In genomic region chr12:86641763-86642162, GRCm38 (mm10) we compare ENCODE assay signal across 9 mouse cellular contexts. TPM values are rescaled to one million over a fixed set of nuclear protein-coding genes. Genes with fewer than 3 reads are reported as not detected.
DNase-seq lines count a peak whose midpoint lies in the region; ATAC-seq and TF ChIP-seq lines count a peak whose summit lies in the region.
"Had no signal": no experiment of that assay in that cellular context is flagged by ENCODE, and none has a peak within 500 bp of the region (broad histone marks: within the 10 kb centered on the region; RNA-seq: fewer than 3 reads in every experiment).

No protein-coding gene starts in this region.

- H3K9me3 ChIP-seq in limb, embryonic 11.5 days (ENCODE audit: control insufficient read depth, low read length), result no peaks in the 10 kb centered on the region
- H3K9me3 ChIP-seq: neural tube, embryonic 13.5 days had no signal

- 50% methylated on average over 8 of the region's 8 CpGs for WGBS in liver, adult 2 months
- 47% methylated on average over 8 of the region's 8 CpGs for WGBS in limb, embryonic 11.5 days

- TF ChIP-seq CTCF in liver, adult 2 months (IDR thresholded peaks at IDR 0.05; ENCODE audit: low read depth, low read length), result peak; percentile 34; the same call in 1 of the 2 replicates

- no peaks in the 10 kb centered on the region for H3K36me3 ChIP-seq in liver, adult 2 months (ENCODE audit: control insufficient read depth, insufficient read depth, low read length)
- H3K36me3 ChIP-seq in limb, embryonic 11.5 days (ENCODE audit: control insufficient read depth, insufficient read depth, low read length), result no peaks in the 10 kb centered on the region
- H3K36me3 ChIP-seq: neural tube, embryonic 13.5 days had no signal

- H3K27me3 ChIP-seq in liver, adult 2 months (ENCODE audit: control insufficient read depth, insufficient read depth, low read length), result no peaks in the 10 kb centered on the region
- H3K27me3 ChIP-seq in limb, embryonic 11.5 days (ENCODE audit: control insufficient read depth, insufficient read depth, low read length), result no peaks in the 10 kb centered on the region
- H3K27me3 ChIP-seq: neural tube, embryonic 13.5 days had no signal

- peak; percentile 31 for DNase-seq in cerebellum, adult 9-10 months
- DNase-seq in cerebellum, adult 11-12 months, result no peak
- peak; percentile 20 for DNase-seq in liver, adult 2 months (ENCODE audit: extremely low read depth, low read depth, low spot score)
- DNase-seq in liver, result no peak
- DNase-seq in MN1 (ENCODE audit: low spot score), result peak; percentile 10
- peak; percentile 37 for DNase-seq in limb, embryonic 11.5 days (ENCODE audit: low spot score)
- no peak for DNase-seq in ovary, postnatal 10 days (ENCODE audit: low spot score)
- no peak for DNase-seq in urinary bladder, postnatal 25 days (ENCODE audit: low spot score)

- H3K9ac ChIP-seq in liver, adult 2 months (ENCODE audit: low read depth, low read length), result no peak overlapping the region
- no peak overlapping the region for H3K9ac ChIP-seq in limb, embryonic 11.5 days (ENCODE audit: low read length)
- H3K9ac ChIP-seq: neural tube, embryonic 13.5 days had no signal

- H3K27ac ChIP-seq in liver, adult 2 months (replicated peaks; ENCODE audit: insufficient read depth, low read depth, low read length), result no peak overlapping the region
- no peak overlapping the region for H3K27ac ChIP-seq in limb, embryonic 11.5 days (replicated peaks; ENCODE audit: low read depth, low read length)
- H3K27ac ChIP-seq: neural tube, embryonic 13.5 days had no signal

- ATAC-seq in limb, embryonic 11.5 days (ENCODE audit: insufficient number of reproducible peaks, low FRiP score, low TSS enrichment, low read depth), result no peak

- H3K79me2 ChIP-seq in liver, adult 2 months (ENCODE audit: control insufficient read depth, insufficient read depth, low read length), result no peaks in the 10 kb centered on the region

- no peaks in the 10 kb centered on the region for H3K4me1 ChIP-seq in liver, adult 2 months (ENCODE audit: control insufficient read depth, insufficient read depth, low read length)
- H3K4me1 ChIP-seq in limb, embryonic 11.5 days (ENCODE audit: control insufficient read depth, insufficient read depth, low read length), result no peaks in the 10 kb centered on the region

- H3K4me2 ChIP-seq in limb, embryonic 11.5 days (ENCODE audit: low read depth, severe bottlenecking), result no peak overlapping the region
- H3K4me2 ChIP-seq: neural tube, embryonic 13.5 days had no signal

- H3K4me3 ChIP-seq in liver, adult 2 months (ENCODE audit: insufficient read depth, low read depth, low read length), result no peak overlapping the region
- H3K4me3 ChIP-seq in limb, embryonic 11.5 days (ENCODE audit: low read depth, low read length), result no peak overlapping the region
- H3K4me3 ChIP-seq: neural tube, embryonic 13.5 days had no signal

- no peak for TF ChIP-seq POLR2A in liver, adult 2 months (IDR thresholded peaks at IDR 0.05; ENCODE audit: extremely low read depth, insufficient read depth, low read length)

RNA-seq across cellular contexts. Expression of gene Vash1, which starts 36.7 kb away (rescaled TPM):
- total RNA-seq in liver, adult 2 months (2014; rRNA removed), result 0.74 and 0.94 TPM in 2 replicates
- polyA plus RNA-seq in liver, adult 2 months (2012; rRNA removed), result 0.80 and 0.88 TPM in 2 replicates
- polyA plus RNA-seq in limb, embryonic 11.5 days (2014; fragmentation: Nextera tagmentation; extraction: Ambion mirVana), result 10.3 and 11.9 TPM in 2 replicates

Comparison
In these comparisons a context has a peak if more than half of its experiments do, and no peak if none do; other contexts are left out.
1. DNase-seq: peak in cerebellum, adult 9-10 months (single experiment), liver, adult 2 months (single experiment), MN1 (single experiment) and limb, embryonic 11.5 days (single experiment); none in cerebellum, adult 11-12 months (single experiment), liver (single experiment), ovary, postnatal 10 days (single experiment) and urinary bladder, postnatal 25 days (single experiment).